Comparison of ENCODE assay signal across 9 mouse cellular contexts in the genomic region with DNA sequence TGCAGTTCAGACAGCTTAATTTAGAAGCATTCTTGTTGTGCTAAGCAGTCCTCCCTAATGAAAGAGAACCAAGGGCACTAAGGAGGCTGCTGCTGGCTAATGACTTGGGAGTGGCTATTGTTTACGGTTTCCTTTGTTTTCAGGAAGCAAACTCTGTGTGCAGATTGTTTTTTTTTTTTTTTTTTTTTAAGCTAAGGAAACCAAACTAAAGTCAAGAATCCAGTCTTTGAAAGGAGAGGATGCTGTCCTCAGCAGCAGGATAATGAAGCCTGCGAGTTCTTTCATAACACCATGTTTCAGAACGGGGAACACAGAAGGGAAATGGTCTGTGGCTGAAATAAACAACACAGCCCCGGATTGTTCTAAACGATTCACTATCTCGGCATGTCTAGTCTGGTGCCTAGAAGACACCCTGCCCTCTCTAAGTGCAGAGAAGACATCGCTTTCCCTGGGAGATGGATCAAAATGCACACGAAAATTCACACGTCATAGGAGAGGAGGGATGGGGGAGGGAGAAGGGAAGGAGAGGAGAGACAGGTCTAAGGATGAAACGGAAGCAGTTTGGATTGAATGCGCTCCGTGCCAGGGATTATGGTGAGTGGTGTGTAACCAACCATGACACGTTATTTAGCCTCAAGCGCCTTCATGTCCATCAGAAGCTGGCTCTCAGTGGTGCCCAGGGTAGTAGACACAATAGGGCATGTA.
DNase-seq lines count a peak whose midpoint lies in the region; ATAC-seq and TF ChIP-seq lines count a peak whose summit lies in the region.
"Had no signal": no experiment of that assay in that cellular context is flagged by ENCODE, and none has a peak within 500 bp of the region (broad histone marks: within the 10 kb centered on the region; RNA-seq: fewer than 3 reads in every experiment).

No protein-coding gene starts in this region.

- peak overlapping the region; percentile 47 for H3K4me2 ChIP-seq in hindbrain, embryonic 13.5 days
- H3K4me2 ChIP-seq in liver, embryonic 15.5 days, result peak overlapping the region; percentile 23
- peak overlapping the region; percentile 15; the same call in 1 of the 2 replicates for H3K4me2 ChIP-seq in stomach, embryonic 14.5 days (replicated peaks; ENCODE audit: low read depth, low read length)

- no peaks in the 10 kb centered on the region for H3K9me3 ChIP-seq in hindbrain, embryonic 13.5 days
- H3K9me3 ChIP-seq in liver, embryonic 15.5 days (replicated peaks), result no peaks in the 10 kb centered on the region
- no peaks in the 10 kb centered on the region for H3K9me3 ChIP-seq in stomach, embryonic 14.5 days (ENCODE audit: control insufficient read depth, low read depth, low read length)

- peak overlapping the region; percentile 17 for H3K4me3 ChIP-seq in cortical plate, adult 2 months (ENCODE audit: insufficient read depth, low read length)
- peak overlapping the region; percentile 29 for H3K4me3 ChIP-seq in hindbrain, embryonic 13.5 days
- no peak overlapping the region for H3K4me3 ChIP-seq in liver, embryonic 15.5 days (replicated peaks)
- no peak overlapping the region for H3K4me3 ChIP-seq in stomach, embryonic 14.5 days (ENCODE audit: low read depth, low read length)

- ATAC-seq in hindbrain, embryonic 13.5 days (ENCODE audit: low FRiP score), result peak; percentile 73
- ATAC-seq in liver, embryonic 15.5 days (ENCODE audit: insufficient read depth), result no peak
- no peak for ATAC-seq in stomach, embryonic 14.5 days (ENCODE audit: insufficient number of reproducible peaks, insufficient read depth, low FRiP score, low read depth)
- ATAC-seq: Patski had no signal

- intact Hi-C loops in left cerebral cortex, postnatal 4 days (cut with DNase I), result no loop called here
- intact Hi-C loops in left cerebral cortex, postnatal 10 days (cut with DNase I), result loop anchor here (5.0 kb wide), 2 partner anchors 63 to 72 kb away; no protein-coding TSS in a partner anchor

- peak; percentile 30 for DNase-seq in left cerebral cortex, postnatal 4 days
- DNase-seq in left cerebral cortex, postnatal 10 days (ENCODE audit: extremely low spot score in 1 of 2, low spot score in 2 of 2), result no peak
- no peak for DNase-seq in layer of hippocampus, postnatal 14 days (ENCODE audit: low spot score in 2 of 2)
- DNase-seq in thymus, postnatal 25 days, result no peak

- no peaks in the 10 kb centered on the region for H3K27me3 ChIP-seq in hindbrain, embryonic 13.5 days
- H3K27me3 ChIP-seq in liver, embryonic 15.5 days, result no peaks in the 10 kb centered on the region
- no peaks in the 10 kb centered on the region for H3K27me3 ChIP-seq in stomach, embryonic 14.5 days (ENCODE audit: control insufficient read depth, insufficient read depth, low read length)
- H3K27me3 ChIP-seq: Patski had no signal

- 11% methylated on average over 14 of the region's 14 CpGs for WGBS in hindbrain, embryonic 13.5 days
- 17% methylated on average over 14 of the region's 14 CpGs for WGBS in liver, embryonic 15.5 days (ENCODE audit: insufficient replicate concordance)
- WGBS in stomach, embryonic 14.5 days, result 23% methylated on average over 14 of the region's 14 CpGs

- peak overlapping the region; percentile 68 for H3K27ac ChIP-seq in cortical plate, adult 2 months (ENCODE audit: insufficient read depth, low read length)
- H3K27ac ChIP-seq in hindbrain, embryonic 13.5 days, result peak overlapping the region; percentile 87
- no peak overlapping the region for H3K27ac ChIP-seq in liver, embryonic 15.5 days (replicated peaks)
- H3K27ac ChIP-seq in stomach, embryonic 14.5 days (ENCODE audit: low read length), result peak overlapping the region; percentile 3; the same call in 1 of the 2 replicates

- no peaks in the 10 kb centered on the region for H3K36me3 ChIP-seq in hindbrain, embryonic 13.5 days
- no peaks in the 10 kb centered on the region for H3K36me3 ChIP-seq in liver, embryonic 15.5 days (replicated peaks)
- no peaks in the 10 kb centered on the region for H3K36me3 ChIP-seq in stomach, embryonic 14.5 days (ENCODE audit: control insufficient read depth, insufficient read depth, low read length)

- no peak for TF ChIP-seq CTCF in cortical plate, adult 2 months (IDR thresholded peaks at IDR 0.05; ENCODE audit: extremely low read depth, insufficient read depth, low read length)

- TF ChIP-seq POLR2A in cortical plate, adult 2 months (IDR thresholded peaks at IDR 0.05; ENCODE audit: extremely low read depth, insufficient read depth, low read length), result no peak; the same call in 1 of the 2 replicates

- H3K4me1 ChIP-seq in cortical plate, adult 2 months (ENCODE audit: control insufficient read depth, insufficient read depth, low read length), result peaks cover 7% of the 10 kb centered on the region
- peaks cover 23% of the 10 kb centered on the region for H3K4me1 ChIP-seq in hindbrain, embryonic 13.5 days (replicated peaks)
- H3K4me1 ChIP-seq in liver, embryonic 15.5 days (replicated peaks), result no peaks in the 10 kb centered on the region
- H3K4me1 ChIP-seq in stomach, embryonic 14.5 days (ENCODE audit: control insufficient read depth, insufficient read depth, low read length), result 0 out of 2 replicates have a peak, but pooled peaks cover 5% of the 10 kb centered on the region

- H3K9ac ChIP-seq in hindbrain, embryonic 13.5 days, result peak overlapping the region; percentile 65; the same call in 1 of the 2 replicates
- no peak overlapping the region for H3K9ac ChIP-seq in liver, embryonic 15.5 days
- no peak overlapping the region for H3K9ac ChIP-seq in stomach, embryonic 14.5 days (replicated peaks; ENCODE audit: low read depth, low read length)

Comparison
In these comparisons a context has a peak if more than half of its experiments do, and no peak if none do; other contexts are left out.
1. H3K4me3 ChIP-seq: peak in cortical plate, adult 2 months (single experiment) and hindbrain, embryonic 13.5 days (single experiment); none in liver, embryonic 15.5 days (single experiment) and stomach, embryonic 14.5 days (single experiment).
2. Peak in every context shown above with its lines, with median percentiles within 50 percentile points of each other: H3K4me2 ChIP-seq.